Mouse (Mus musculus) embryonic facial prominence, embryonic 13.5 days (tissue): Measurements from ENCODE around the gene Iqgap1. TPM values are rescaled to one million over a fixed set of nuclear protein-coding genes. Genes with fewer than 3 reads are reported as not detected.

Experiments
- ATAC-seq: fragments of 200-750 bp; cut with Nextera tagmentation; 2 replicates; pipeline ENCODE4 v1.8.0; 2017; ENCODE audit warnings: low read depth; ENCODE audit not compliant: insufficient number of reproducible peaks, insufficient read depth, low FRiP score, low TSS enrichment
- H3K27ac ChIP-seq: fragments of 300-500 bp; sonication (generic); 2 replicates; pipeline ENCODE4 v1.5.1; 2015; ENCODE audit warnings: moderate library complexity, mild to moderate bottlenecking, inconsistent platforms
- H3K27me3 ChIP-seq: fragments of 300-500 bp; sonication (generic); 2 replicates; pipeline ENCODE4 v1.6.1; 2015; ENCODE audit warnings: mild to moderate bottlenecking, inconsistent platforms
- H3K36me3 ChIP-seq: fragments of 300-500 bp; sonication (generic); 2 replicates; pipeline ENCODE4 v1.6.1; 2015; ENCODE audit warnings: mild to moderate bottlenecking, inconsistent platforms
- H3K4me1 ChIP-seq: fragments of 300-500 bp; sonication (generic); 2 replicates; pipeline ENCODE4 v1.6.1; 2015; ENCODE audit warnings: inconsistent platforms
- H3K4me2 ChIP-seq: fragments of 300-500 bp; sonication (generic); 2 replicates; pipeline ENCODE4 v1.6.1; 2015; ENCODE audit warnings: moderate library complexity, mild to moderate bottlenecking, inconsistent platforms
- H3K4me3 ChIP-seq: fragments of 300-500 bp; sonication (generic); 2 replicates; pipeline ENCODE4 v1.5.1; 2015; ENCODE audit warnings: mild to moderate bottlenecking, inconsistent platforms
- H3K9ac ChIP-seq: fragments of 300-500 bp; sonication (generic); 2 replicates; pipeline ENCODE4 v1.6.1; 2015; ENCODE audit warnings: mild to moderate bottlenecking, inconsistent platforms
- H3K9me3 ChIP-seq: fragments of 300-500 bp; sonication (generic); 2 replicates; pipeline ENCODE4 v1.6.1; 2016; ENCODE audit warnings: inconsistent platforms
- WGBS: fragments of 180-500 bp; shearing (Covaris S2); methylation state at CpG from one replicate; pipeline ENCODE4 v1.1.7; 2015; ENCODE audit warnings: mixed read lengths; 5-methylcytosine and 5-hydroxymethylcytosine counted together
- polyA plus RNA-seq: library from polyadenylated mRNA; unstranded; fragments of >200 nt; fragmentation: Nextera tagmentation; extraction: Ambion mirVana; gene quantifications from 2 replicates; pipeline ENCODE4 v1.2.1, GENCODE M21; 2015

Gene Iqgap1
- polyA plus RNA-seq, 1 experiment from 2014 or later = 56.0 TPM

GRCm38 (mm10) chr7:80732986-80733385, 92.8 kb downstream of the Iqgap1 start:
- Histone ChIP-seq H3K27ac (no peak overlapping the region), H3K4me2 (no peak overlapping the region), H3K27me3 (no peaks in the 10 kb centered on the region), H3K4me3 (no peak overlapping the region), H3K4me1 (no peaks in the 10 kb centered on the region), H3K9ac (no peak overlapping the region), H3K9me3 (no peaks in the 10 kb centered on the region), H3K36me3 (peaks cover 80% of the 10 kb centered on the region)
- WGBS = 77% methylated on average over 11 of the region's 11 CpGs
- ATAC-seq = no peak

GRCm38 (mm10) chr7:80729662-80730061, 96.1 kb downstream of the Iqgap1 start:
- Histone ChIP-seq H3K4me2 (no peak overlapping the region), H3K36me3 (peaks cover 80% of the 10 kb centered on the region), H3K27ac (no peak overlapping the region), H3K4me1 (no peaks in the 10 kb centered on the region), H3K4me3 (no peak overlapping the region), H3K9me3 (no peaks in the 10 kb centered on the region), H3K9ac (no peak overlapping the region), H3K27me3 (no peaks in the 10 kb centered on the region)
- WGBS = 27% methylated on average over 8 of the region's 8 CpGs
- no peak for ATAC-seq

GRCm38 (mm10) chr7:80721041-80721440, 104.7 kb downstream of the Iqgap1 start:
- Histone ChIP-seq H3K27ac (no peak overlapping the region), H3K9me3 (no peaks in the 10 kb centered on the region), H3K4me2 (no peak overlapping the region), H3K4me3 (no peak overlapping the region), H3K36me3 (peaks cover 85% of the 10 kb centered on the region), H3K27me3 (no peaks in the 10 kb centered on the region), H3K9ac (no peak overlapping the region), H3K4me1 (no peaks in the 10 kb centered on the region)
- no peak for ATAC-seq
- 45% methylated on average over 9 of the region's 9 CpGs for WGBS

- H3K4me2 ChIP-seq = no peak overlapping the region
- peaks cover 85% of the 10 kb centered on the region for H3K36me3 ChIP-seq
- WGBS = 93% methylated on average over 7 of the region's 7 CpGs
Observed at GRCm38 (mm10) chr7:80719582-80719981, 106.2 kb downstream of the Iqgap1 start.

GRCm38 (mm10) chr7:80719038-80719437, 106.7 kb downstream of the Iqgap1 start:
- peaks cover 80% of the 10 kb centered on the region for H3K36me3 ChIP-seq
- H3K27me3 ChIP-seq = no peaks in the 10 kb centered on the region
- ATAC-seq = no peak
- H3K4me2 ChIP-seq = no peak overlapping the region
- 91% methylated on average over 2 of the region's 2 CpGs for WGBS
- no peak overlapping the region for H3K9ac ChIP-seq
- H3K27ac ChIP-seq = no peak overlapping the region
- H3K4me1 ChIP-seq = no peaks in the 10 kb centered on the region
- H3K4me3 ChIP-seq = no peak overlapping the region
- H3K9me3 ChIP-seq = no peaks in the 10 kb centered on the region

More at GRCm38 (mm10) chr7:80719582-80719981, 106.2 kb downstream of the Iqgap1 start:
- no peak overlapping the region for H3K9ac ChIP-seq
- no peak overlapping the region for H3K4me3 ChIP-seq
- no peaks in the 10 kb centered on the region for H3K9me3 ChIP-seq
- H3K27ac ChIP-seq = no peak overlapping the region
- no peaks in the 10 kb centered on the region for H3K27me3 ChIP-seq
- no peaks in the 10 kb centered on the region for H3K4me1 ChIP-seq
- no peak for ATAC-seq

GRCm38 (mm10) chr7:80718471-80718870, 107.3 kb downstream of the Iqgap1 start:
- Histone ChIP-seq H3K9ac (no peak overlapping the region), H3K9me3 (no peaks in the 10 kb centered on the region), H3K27ac (no peak overlapping the region), H3K4me3 (no peak overlapping the region), H3K4me2 (no peak overlapping the region), H3K4me1 (no peaks in the 10 kb centered on the region), H3K27me3 (no peaks in the 10 kb centered on the region), H3K36me3 (peaks cover 80% of the 10 kb centered on the region)
- 92% methylated on average over 8 of the region's 8 CpGs for WGBS
- ATAC-seq = no peak

- H3K9me3 ChIP-seq = no peaks in the 10 kb centered on the region
- H3K36me3 ChIP-seq = peaks cover 74% of the 10 kb centered on the region
- H3K4me3 ChIP-seq = no peak overlapping the region
- no peaks in the 10 kb centered on the region for H3K4me1 ChIP-seq
- H3K27ac ChIP-seq = no peak overlapping the region
- H3K4me2 ChIP-seq = no peak overlapping the region
- H3K9ac ChIP-seq = no peak overlapping the region
- WGBS = 89% methylated on average over 9 of the region's 9 CpGs
- no peaks in the 10 kb centered on the region for H3K27me3 ChIP-seq
- ATAC-seq = no peak
Observed at GRCm38 (mm10) chr7:80716758-80717157, 109.0 kb downstream of the Iqgap1 start.

GRCm38 (mm10) chr7:80715306-80715705, 110.5 kb downstream of the Iqgap1 start:
- Histone ChIP-seq H3K4me3 (no peak overlapping the region), H3K27me3 (no peaks in the 10 kb centered on the region), H3K4me1 (no peaks in the 10 kb centered on the region), H3K9me3 (no peaks in the 10 kb centered on the region), H3K27ac (no peak overlapping the region), H3K9ac (no peak overlapping the region), H3K4me2 (no peak overlapping the region), H3K36me3 (peaks cover 63% of the 10 kb centered on the region)
- ATAC-seq = no peak
- WGBS = 91% methylated on average over 7 of the region's 7 CpGs

- 82% methylated on average over 8 of the region's 8 CpGs for WGBS
- Histone ChIP-seq H3K36me3 (peaks cover 37% of the 10 kb centered on the region), H3K27me3 (no peaks in the 10 kb centered on the region), H3K27ac (no peak overlapping the region), H3K9ac (no peak overlapping the region), H3K4me3 (no peak overlapping the region), H3K4me2 (no peak overlapping the region), H3K4me1 (no peaks in the 10 kb centered on the region), H3K9me3 (no peaks in the 10 kb centered on the region)
- ATAC-seq = no peak
Observed at GRCm38 (mm10) chr7:80711496-80711895, 114.3 kb downstream of the Iqgap1 start.

GRCm38 (mm10) chr7:80710333-80710732, 115.4 kb downstream of the Iqgap1 start:
- no peak for ATAC-seq
- H3K27me3 ChIP-seq = no peaks in the 10 kb centered on the region
- no peak overlapping the region for H3K27ac ChIP-seq
- peaks cover 26% of the 10 kb centered on the region for H3K36me3 ChIP-seq
- no peaks in the 10 kb centered on the region for H3K9me3 ChIP-seq
- no peak overlapping the region for H3K4me3 ChIP-seq
- no peak overlapping the region for H3K9ac ChIP-seq
- no peak overlapping the region for H3K4me2 ChIP-seq
- 89% methylated on average over 7 of the region's 7 CpGs for WGBS
- H3K4me1 ChIP-seq = no peaks in the 10 kb centered on the region

GRCm38 (mm10) chr7:80704066-80704465, 121.7 kb downstream of the Iqgap1 start:
- Histone ChIP-seq H3K4me3 (no peak overlapping the region), H3K36me3 (no peaks in the 10 kb centered on the region), H3K27ac (no peak overlapping the region), H3K4me2 (no peak overlapping the region), H3K27me3 (no peaks in the 10 kb centered on the region), H3K9ac (no peak overlapping the region), H3K4me1 (no peaks in the 10 kb centered on the region), H3K9me3 (no peaks in the 10 kb centered on the region)
- ATAC-seq = no peak
- WGBS = 82% methylated on average over 4 of the region's 4 CpGs

- WGBS = 64% methylated on average over 6 of the region's 6 CpGs
- Histone ChIP-seq H3K9me3 (no peaks in the 10 kb centered on the region), H3K36me3 (no peaks in the 10 kb centered on the region), H3K4me3 (no peak overlapping the region), H3K4me2 (no peak overlapping the region), H3K27ac (no peak overlapping the region), H3K4me1 (no peaks in the 10 kb centered on the region), H3K27me3 (no peaks in the 10 kb centered on the region), H3K9ac (no peak overlapping the region)
- no peak for ATAC-seq
Observed at GRCm38 (mm10) chr7:80702510-80702909, 123.3 kb downstream of the Iqgap1 start.

GRCm38 (mm10) chr7:80699709-80700108, 126.1 kb downstream of the Iqgap1 start:
- Histone ChIP-seq H3K9ac (no peak overlapping the region), H3K27me3 (no peaks in the 10 kb centered on the region), H3K27ac (no peak overlapping the region), H3K9me3 (no peaks in the 10 kb centered on the region), H3K36me3 (no peaks in the 10 kb centered on the region), H3K4me3 (no peak overlapping the region), H3K4me1 (no peaks in the 10 kb centered on the region), H3K4me2 (no peak overlapping the region)
- WGBS = 65% methylated on average over 8 of the region's 8 CpGs
- no peak for ATAC-seq
